Mouse (Mus musculus) kidney, postnatal 25 days (tissue): ENCODE measurements around the gene Trcg1.
A peak's percentile ranks its signal among the peaks of the same experiment; 100 is the strongest.

Experiments used
- DNase-seq, 2 experiments: peaks; one replicate each; pipeline ENCODE4 v3.0.0; 2021; ENCODE audit warnings: mixed read lengths in 2 of 2

The Trcg1 gene

DNA sequence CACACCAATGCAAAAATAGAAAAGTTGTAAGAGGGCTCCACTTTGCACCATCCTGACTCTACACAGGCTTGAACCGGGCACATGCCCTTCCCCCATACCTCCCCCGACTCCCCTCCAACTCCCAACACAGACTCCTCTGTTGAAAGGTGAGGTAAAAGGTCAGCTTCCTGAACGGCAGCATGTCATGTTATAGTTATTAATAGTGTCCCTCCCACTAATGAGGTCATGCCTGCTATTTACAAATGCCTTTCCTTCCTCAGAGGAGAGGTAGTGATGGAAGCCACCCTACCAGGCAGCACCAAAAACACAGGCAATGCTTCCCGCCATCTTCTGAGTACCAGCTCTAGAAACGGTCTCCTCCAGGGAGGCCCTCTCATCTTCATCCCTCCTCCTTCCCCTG lies 28.8 kb downstream of the Trcg1 start:
- no peak for DNase-seq

- DNase-seq: no peak
These were observed 31.1 kb downstream of the Trcg1 start for GRCm38 (mm10) chr9:57267421-57267820.

DNA sequence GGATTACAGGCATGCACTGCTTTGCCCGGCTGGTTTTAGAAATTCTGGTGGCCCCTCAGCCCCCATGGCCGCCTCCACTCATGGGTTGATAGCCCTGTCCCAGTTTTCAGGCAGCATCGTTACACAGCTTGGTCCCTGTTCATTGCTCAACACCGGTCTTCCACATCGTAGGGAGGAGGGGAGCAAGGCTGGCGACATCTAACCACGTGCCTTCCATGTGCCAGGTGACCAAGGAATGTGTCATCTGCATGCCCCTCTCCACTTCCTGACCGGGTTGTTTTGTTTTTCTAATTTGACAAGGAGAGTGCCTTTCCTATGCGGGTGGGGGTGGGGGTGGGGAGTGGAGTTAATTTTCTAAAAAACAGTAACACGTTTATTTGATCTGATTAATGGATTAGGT lies 31.7 kb downstream of the Trcg1 start:
- no peak for DNase-seq

DNA sequence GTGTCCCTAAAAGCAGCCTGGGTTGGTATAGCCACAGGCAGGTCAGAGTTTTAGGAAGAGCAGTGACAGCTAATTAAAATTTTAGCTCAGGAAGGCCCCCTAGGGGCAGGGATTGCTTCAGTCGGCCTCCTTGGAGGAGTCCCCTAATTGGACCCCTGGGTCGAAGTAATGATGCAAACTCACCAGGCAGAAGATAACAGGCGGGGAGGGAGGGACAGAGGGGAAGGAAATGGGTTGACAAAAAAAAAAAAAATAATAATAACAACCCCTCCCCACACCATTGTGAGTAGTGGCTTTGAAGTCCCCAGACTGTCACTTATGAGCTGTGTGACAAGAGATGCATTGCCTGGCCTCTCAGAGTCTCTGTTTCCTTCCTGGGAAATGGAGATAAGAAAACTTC lies 32.2 kb downstream of the Trcg1 start:
- no peak for DNase-seq

- no peak for DNase-seq
These were observed 33.0 kb downstream of the Trcg1 start for GRCm38 (mm10) chr9:57269384-57269783.

DNA sequence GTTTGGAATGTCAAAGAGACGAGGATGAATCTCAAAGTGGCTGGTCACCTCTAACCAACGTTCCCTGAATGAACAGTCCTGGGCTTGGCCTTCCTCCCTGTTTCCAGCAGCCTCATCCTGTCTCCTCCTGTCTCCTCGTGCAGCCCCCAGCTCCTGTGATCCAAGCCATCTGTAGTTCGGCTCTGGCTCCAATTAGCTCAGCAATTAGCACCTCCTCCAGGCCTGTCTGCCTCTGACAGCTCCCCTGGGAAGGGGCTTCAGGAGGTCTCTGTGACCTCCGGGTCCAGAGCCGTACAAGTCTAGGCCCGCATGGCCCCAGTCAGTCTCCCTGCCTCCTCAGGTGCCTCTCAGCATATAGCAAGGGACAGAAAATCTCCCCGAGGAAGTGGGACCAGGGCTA lies 34.0 kb downstream of the Trcg1 start:
- no peak for DNase-seq

- DNase-seq: no peak
These were observed 34.7 kb downstream of the Trcg1 start for GRCm38 (mm10) chr9:57271081-57271480.

GRCm38 (mm10) chr9:57271837-57272562 lies 35.6 kb downstream of the Trcg1 start:
- DNase-seq: no peak

GRCm38 (mm10) chr9:57272902-57273804 lies 36.8 kb downstream of the Trcg1 start:
- no peak for DNase-seq

DNA sequence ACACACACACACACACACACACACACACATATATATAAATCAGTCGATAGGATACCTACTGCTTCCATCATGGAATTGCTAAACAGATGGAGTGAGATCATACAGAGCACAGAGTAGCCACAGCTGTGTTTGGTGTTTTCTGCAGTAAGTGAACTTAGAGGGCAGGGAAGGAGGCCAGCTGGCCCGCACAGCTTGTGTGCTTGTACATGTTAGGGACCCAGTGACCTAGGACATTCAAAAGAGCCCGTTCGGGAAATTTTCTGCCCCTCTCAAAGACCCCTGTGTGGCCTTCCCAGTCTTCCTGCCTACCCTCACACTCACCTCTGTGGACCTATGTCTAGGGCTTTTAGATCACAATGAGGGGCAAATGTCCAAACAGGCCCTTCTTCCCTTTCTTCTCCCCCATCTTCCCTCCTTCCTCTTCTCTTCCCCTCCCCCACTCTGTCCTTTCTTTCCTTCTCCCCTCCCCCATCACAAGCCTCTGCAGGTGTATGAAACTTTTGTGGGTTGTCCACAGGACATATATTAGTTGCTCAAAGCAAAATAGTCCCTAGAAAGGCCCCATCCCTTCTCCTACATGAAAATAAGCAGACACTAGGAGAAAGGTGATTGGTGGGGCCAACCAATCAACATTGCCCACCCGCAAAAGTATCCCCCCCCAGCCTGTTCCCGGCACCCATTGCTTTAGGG lies 37.6 kb downstream of the Trcg1 start:
- DNase-seq: no peak

DNA sequence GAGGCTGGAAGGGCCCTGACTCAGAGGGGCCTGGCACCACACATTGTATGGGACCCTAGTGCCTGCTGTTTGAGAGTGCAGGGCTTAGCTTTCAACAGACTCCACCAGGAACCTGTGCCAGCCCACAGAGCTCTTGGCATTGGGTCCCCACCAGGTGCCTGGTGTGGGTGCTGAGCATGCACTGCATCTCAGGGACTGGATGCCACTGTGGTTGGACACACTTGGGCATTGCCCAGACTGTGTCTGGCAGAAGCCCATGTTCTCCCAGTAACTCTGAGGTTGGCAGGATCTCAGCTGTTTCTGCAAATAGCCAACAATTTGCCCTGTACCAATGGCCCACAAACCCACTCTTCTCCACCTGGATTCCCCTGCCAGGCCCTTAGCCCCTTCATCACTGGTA lies 40.0 kb downstream of the Trcg1 start:
- DNase-seq: no peak

DNA sequence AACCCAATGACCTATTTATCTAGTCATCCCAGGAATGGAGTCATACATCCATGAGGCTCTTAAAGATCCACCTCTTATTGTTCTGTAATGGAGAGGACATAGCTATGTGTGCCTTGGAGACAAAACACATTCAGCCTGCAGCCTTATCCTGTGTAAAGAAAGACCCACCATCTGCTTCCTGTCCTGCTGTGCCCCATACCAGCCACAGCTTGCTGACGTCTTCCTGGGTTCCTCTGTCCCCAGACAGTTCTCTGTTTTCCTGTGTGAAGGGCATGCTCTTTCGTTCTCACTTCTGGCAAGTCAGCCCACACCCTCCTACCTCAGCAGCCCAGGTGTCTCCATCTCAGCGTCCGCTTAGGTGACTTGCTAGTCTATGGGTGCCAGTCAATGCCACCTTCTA lies 41.9 kb downstream of the Trcg1 start:
- no peak for DNase-seq

DNA sequence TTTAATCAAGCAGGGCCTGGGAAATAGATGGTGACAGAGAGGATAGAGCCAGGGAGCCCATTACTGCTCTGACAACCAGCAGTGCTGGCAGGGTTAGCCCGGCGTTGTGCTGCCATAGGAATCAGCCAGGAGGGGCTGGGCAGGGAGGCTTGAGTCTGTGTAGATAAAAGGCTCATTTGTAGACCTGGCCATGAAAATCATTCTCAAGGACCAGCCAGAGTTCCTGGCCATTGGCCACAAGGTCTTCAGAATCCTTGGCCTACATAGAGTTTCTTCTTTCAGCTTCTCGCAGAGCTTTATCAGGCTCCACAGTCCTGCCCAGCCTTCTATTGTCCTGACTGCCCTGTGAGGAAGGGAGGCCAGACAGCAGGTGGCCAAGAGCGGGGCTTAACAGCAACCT lies 43.1 kb downstream of the Trcg1 start:
- no peak for DNase-seq

- peak; percentile 22 to 60 for DNase-seq
These were observed 45.2 kb downstream of the Trcg1 start for GRCm38 (mm10) chr9:57281549-57281948.

GRCm38 (mm10) chr9:57282686-57283085 lies 46.3 kb downstream of the Trcg1 start:
- DNase-seq: peak in 1 of 2 experiments; percentile 36

- no peak for DNase-seq
These were observed 47.0 kb downstream of the Trcg1 start for GRCm38 (mm10) chr9:57283311-57283710.

GRCm38 (mm10) chr9:57287183-57287582 lies 50.8 kb downstream of the Trcg1 start:
- no peak for DNase-seq

DNA sequence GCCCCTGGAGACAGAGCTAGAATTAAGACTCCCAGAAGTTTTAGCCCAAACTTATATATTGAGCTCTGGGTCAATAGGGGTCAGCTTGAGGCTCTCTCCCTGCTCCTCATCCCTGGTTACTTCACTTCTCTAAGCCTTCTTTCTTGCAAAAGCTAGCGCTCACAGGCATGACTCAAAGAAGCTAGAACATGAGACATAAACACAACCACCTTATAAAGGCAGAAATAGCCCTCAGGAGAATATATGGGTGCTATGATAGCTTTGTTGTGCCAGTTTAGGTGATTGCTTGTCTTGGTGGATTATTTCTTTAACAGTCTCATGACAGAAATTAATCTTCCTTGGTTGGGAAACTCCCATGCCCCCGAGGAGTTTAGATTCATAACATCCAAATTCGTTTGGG lies 58.5 kb downstream of the Trcg1 start:
- no peak for DNase-seq

DNA sequence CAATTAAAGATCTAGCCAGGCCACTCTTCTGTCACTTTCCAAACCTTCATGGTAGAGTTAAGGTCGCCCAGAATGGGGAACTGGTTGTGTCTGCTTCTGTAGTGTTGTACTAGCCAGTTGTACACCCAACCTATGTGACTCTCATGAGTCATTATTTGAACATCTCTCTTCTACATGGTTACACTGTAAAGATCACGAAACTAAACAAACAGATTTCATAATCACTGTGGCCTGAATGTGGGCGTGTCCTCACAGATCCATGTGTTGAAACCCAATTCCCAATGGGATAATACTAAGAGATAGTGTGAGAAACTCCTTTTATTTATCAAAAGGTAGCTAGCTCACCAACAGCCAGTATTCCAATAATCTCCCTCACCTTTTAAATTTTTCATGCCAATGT lies 59.3 kb downstream of the Trcg1 start:
- DNase-seq: no peak

DNA sequence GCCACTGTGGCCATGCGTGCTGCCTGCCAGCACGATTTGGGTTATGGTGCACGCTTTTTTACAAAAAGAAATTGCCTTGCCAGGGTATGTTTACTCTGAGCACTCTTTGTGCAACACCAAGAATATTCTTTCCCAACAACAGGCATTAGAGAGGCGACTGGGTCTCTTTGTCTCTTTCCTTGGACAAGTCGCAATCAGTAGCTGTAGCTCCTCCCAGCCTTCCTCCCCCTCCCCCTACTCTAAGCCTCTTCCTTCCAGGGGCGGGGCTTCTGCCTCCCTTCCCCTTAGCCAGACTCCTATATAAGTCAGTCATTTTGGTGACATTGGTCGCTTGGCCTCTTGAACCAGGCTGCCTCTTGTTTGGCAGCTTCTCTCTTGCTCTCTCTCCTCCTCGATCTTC lies 59.9 kb downstream of the Trcg1 start:
- DNase-seq: no peak

DNA sequence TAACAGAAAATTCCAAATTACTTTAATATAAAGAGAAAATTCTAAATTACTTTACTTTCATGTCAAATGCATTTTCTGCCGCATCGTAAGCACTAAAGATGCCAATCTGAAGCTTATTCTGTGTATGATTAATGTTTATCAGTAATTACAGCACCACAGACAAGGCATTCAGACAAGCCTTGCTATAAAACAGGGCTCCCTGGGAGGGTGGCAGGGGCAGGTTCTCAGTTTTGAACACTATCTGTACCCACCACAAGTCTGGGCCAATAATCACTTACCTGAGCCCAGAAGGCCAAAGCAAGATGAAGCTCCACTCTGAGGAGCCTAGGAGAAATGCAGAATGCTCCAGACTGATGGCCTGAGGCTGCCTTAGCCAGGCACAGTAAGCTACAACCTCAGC lies 61.6 kb downstream of the Trcg1 start:
- DNase-seq: no peak
